Mouse (Mus musculus) brain, embryonic 14.5 days (tissue): ENCODE data around the gene Ehmt1.

ENCODE experiments used
- CTCF ChIP-seq: fragments of 200-500 bp; IDR thresholded peaks from 2 replicates; pipeline ENCODE4 v1.5.1; 2012; ENCODE audit warnings: inconsistent platforms, mild to moderate bottlenecking, moderate library complexity, borderline replicate concordance; ENCODE audit not compliant: insufficient read depth, insufficient read length; ENCODE audit errors: extremely low read depth
- POLR2A ChIP-seq: fragments of 200-500 bp; IDR thresholded peaks from 2 replicates; pipeline ENCODE4 v1.6.1; 2012; ENCODE audit warnings: mild to moderate bottlenecking, inconsistent platforms, borderline replicate concordance; ENCODE audit not compliant: poor library complexity, insufficient read depth, insufficient read length, severe bottlenecking; ENCODE audit errors: extremely low read depth

GRCm38 (mm10) chr2:24949421-24950188, 30.2 kb upstream of the Ehmt1 start, which contains the start of gene Zmynd19:
- TF ChIP-seq CTCF (no peak), POLR2A (peak; percentile 73)
